Mouse (Mus musculus): ENCODE measurements around the gene Snapin. TPM values are rescaled to one million over a fixed set of nuclear protein-coding genes. Genes with fewer than 3 reads are reported as not detected.

Gene Snapin
- total and polyA plus RNA-seq, 2 experiments from 2014 or later = 48.2 to 80.4 TPM

DNA sequence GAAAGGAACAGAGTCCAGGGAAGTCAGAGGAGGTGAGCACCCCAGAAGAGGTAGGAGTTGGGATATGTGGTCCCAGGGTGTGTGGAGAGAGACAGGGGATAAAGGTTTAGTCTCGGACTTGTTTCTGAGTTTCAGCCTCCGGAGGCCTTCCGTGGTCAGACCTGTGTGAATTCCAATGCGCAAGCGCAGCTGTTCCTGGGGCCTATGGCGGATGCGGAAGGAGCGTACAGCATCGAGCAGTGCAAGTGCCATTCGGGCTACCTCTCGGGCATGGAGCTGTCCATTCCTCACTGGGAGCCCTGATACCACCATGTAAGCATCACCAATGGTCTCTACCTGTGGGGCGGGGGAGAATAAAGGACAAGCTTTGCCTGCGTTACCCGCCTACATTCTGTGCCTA, 35.9 kb downstream of the Snapin start:
- no peak for TF ChIP-seq CTCF (IDR thresholded peaks at IDR 0.05; ENCODE audit: low read depth)
- no peak overlapping the region for H3K4me2 ChIP-seq (ENCODE audit: low read depth)
- no peak overlapping the region for H3K4me3 ChIP-seq (ENCODE audit: low read depth, low read length)
- DNase-seq = no peak
- H3K4me1 ChIP-seq (ENCODE audit: insufficient read depth) = no peaks in the 10 kb centered on the region
- H3K9ac ChIP-seq = no peak overlapping the region
- H3K36me3 ChIP-seq (ENCODE audit: insufficient read depth) = no peaks in the 10 kb centered on the region
- no peaks in the 10 kb centered on the region for H3K27me3 ChIP-seq (ENCODE audit: insufficient read depth, low read length)
- 87% methylated on average over 14 of the region's 14 CpGs for WGBS
- H3K9me3 ChIP-seq (ENCODE audit: low read length) = no peaks in the 10 kb centered on the region
- no peak overlapping the region for H3K27ac ChIP-seq (ENCODE audit: low read depth, low read length)
- ATAC-seq = no peak

GRCm38 (mm10) chr3:90451396-90452095, 39.3 kb downstream of the Snapin start:
- TF ChIP-seq CTCF (IDR thresholded peaks at IDR 0.05; ENCODE audit: low read depth) = no peak
- no peaks in the 10 kb centered on the region for H3K36me3 ChIP-seq (ENCODE audit: insufficient read depth)
- H3K4me3 ChIP-seq (ENCODE audit: low read depth, low read length) = no peak overlapping the region
- 63% methylated on average over 10 of the region's 10 CpGs for WGBS
- H3K9ac ChIP-seq = no peak overlapping the region
- DNase-seq = no peak
- no peaks in the 10 kb centered on the region for H3K27me3 ChIP-seq (ENCODE audit: insufficient read depth, low read length)
- H3K4me2 ChIP-seq (ENCODE audit: low read depth) = no peak overlapping the region
- H3K9me3 ChIP-seq (ENCODE audit: low read length) = no peaks in the 10 kb centered on the region
- 0 out of 2 replicates have a peak, but pooled peaks cover 5% of the 10 kb centered on the region for H3K4me1 ChIP-seq (ENCODE audit: insufficient read depth)
- no peak overlapping the region for H3K27ac ChIP-seq (ENCODE audit: low read depth, low read length)
- ATAC-seq = no peak

DNA sequence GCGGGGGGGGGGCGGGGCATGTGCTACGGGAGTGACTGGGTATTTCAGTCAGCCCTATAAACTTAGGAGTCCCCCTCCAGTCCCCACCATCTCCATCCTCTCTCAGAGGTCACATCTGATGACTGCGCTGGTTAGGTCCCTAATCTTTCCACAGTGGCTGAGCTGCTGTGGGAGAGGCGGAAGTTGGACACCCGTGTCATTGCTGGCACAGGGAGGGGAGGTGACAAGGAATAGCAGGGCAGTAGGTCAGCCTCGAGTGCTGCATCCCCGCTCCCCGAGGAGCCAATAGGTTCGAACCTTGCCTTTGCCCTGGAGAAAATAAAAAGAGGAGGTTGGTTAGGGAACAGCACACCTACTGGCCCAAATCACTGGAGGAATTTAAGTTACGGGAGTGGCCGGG, 40.0 kb downstream of the Snapin start:
- no peak for ATAC-seq
- WGBS = 39% methylated on average over 12 of the region's 12 CpGs

GRCm38 (mm10) chr3:90448626-90449025, 42.2 kb downstream of the Snapin start:
- TF ChIP-seq CTCF (IDR thresholded peaks at IDR 0.05; ENCODE audit: low read depth) = no peak
- Histone ChIP-seq H3K27ac (ENCODE audit: low read depth, low read length) (no peak overlapping the region), H3K36me3 (ENCODE audit: insufficient read depth) (no peaks in the 10 kb centered on the region), H3K4me3 (ENCODE audit: low read depth, low read length) (no peak overlapping the region), H3K4me2 (ENCODE audit: low read depth) (no peak overlapping the region), H3K27me3 (ENCODE audit: insufficient read depth, low read length) (no peaks in the 10 kb centered on the region), H3K9me3 (ENCODE audit: low read length) (no peaks in the 10 kb centered on the region), H3K4me1 (ENCODE audit: insufficient read depth) (peaks cover 13% of the 10 kb centered on the region; the same call in 1 of the 2 replicates), H3K9ac (no peak overlapping the region)
- 26% methylated on average over 6 of the region's 6 CpGs for WGBS
- ATAC-seq (no peak), DNase-seq (no peak)

More for the DNA sequence above, 40.0 kb downstream of the Snapin start:
- no peak overlapping the region for H3K27ac ChIP-seq (ENCODE audit: low read depth, low read length)
- no peak for DNase-seq
- no peaks in the 10 kb centered on the region for H3K36me3 ChIP-seq (ENCODE audit: insufficient read depth)
- no peak for TF ChIP-seq CTCF (IDR thresholded peaks at IDR 0.05; ENCODE audit: low read depth)
- H3K4me2 ChIP-seq (ENCODE audit: low read depth) = no peak overlapping the region
- no peaks in the 10 kb centered on the region for H3K9me3 ChIP-seq (ENCODE audit: low read length)
- H3K4me3 ChIP-seq (ENCODE audit: low read depth, low read length) = no peak overlapping the region
- peaks cover 11% of the 10 kb centered on the region; the same call in 1 of the 2 replicates for H3K4me1 ChIP-seq (ENCODE audit: insufficient read depth)
- no peaks in the 10 kb centered on the region for H3K27me3 ChIP-seq (ENCODE audit: insufficient read depth, low read length)
- no peak overlapping the region for H3K9ac ChIP-seq

DNA sequence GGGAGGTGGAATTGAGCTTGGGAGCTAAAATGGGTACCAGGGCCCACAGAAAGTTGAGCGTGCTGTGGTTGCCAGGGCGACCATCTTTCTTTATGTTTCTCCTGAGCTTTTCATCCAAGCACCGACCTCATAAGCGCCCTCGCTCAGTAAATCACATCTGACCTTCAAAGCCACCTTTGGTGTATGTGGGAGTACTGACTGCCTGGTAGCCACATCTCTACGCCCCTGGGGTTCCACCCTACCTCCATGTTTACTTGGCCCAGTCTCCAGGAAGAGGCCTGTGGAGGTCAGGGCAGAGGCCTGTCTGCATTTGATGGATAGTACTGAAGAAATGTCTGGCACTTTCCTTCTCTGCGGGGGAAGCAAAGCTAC, 43.7 kb downstream of the Snapin start:
- ATAC-seq = no peak

GRCm38 (mm10) chr3:90446389-90447122, 44.3 kb downstream of the Snapin start:
- TF ChIP-seq CTCF (IDR thresholded peaks at IDR 0.05; ENCODE audit: low read depth) = no peak
- peaks cover 13% of the 10 kb centered on the region; the same call in 1 of the 2 replicates for H3K4me1 ChIP-seq (ENCODE audit: insufficient read depth)
- H3K9me3 ChIP-seq (ENCODE audit: low read length) = no peaks in the 10 kb centered on the region
- H3K9ac ChIP-seq = peak overlapping the region; percentile 52
- DNase-seq (peak; percentile 87), ATAC-seq (peak; percentile 93)
- 1% methylated on average over 17 of the region's 17 CpGs for WGBS
- H3K36me3 ChIP-seq (ENCODE audit: insufficient read depth) = no peaks in the 10 kb centered on the region
- H3K4me3 ChIP-seq (ENCODE audit: low read depth, low read length) = peak overlapping the region; percentile 39
- peak overlapping the region; percentile 52 for H3K4me2 ChIP-seq (ENCODE audit: low read depth)
- no peaks in the 10 kb centered on the region for H3K27me3 ChIP-seq (ENCODE audit: insufficient read depth, low read length)
- H3K27ac ChIP-seq (ENCODE audit: low read depth, low read length) = peak overlapping the region; percentile 65

More for the DNA sequence above, 43.7 kb downstream of the Snapin start:
- WGBS = 45% methylated on average over 7 of the region's 7 CpGs
- Histone ChIP-seq H3K9me3 (ENCODE audit: low read length) (no peaks in the 10 kb centered on the region), H3K4me1 (ENCODE audit: insufficient read depth) (peaks cover 13% of the 10 kb centered on the region; the same call in 1 of the 2 replicates), H3K9ac (peak overlapping the region; percentile 52), H3K36me3 (ENCODE audit: insufficient read depth) (no peaks in the 10 kb centered on the region), H3K4me3 (ENCODE audit: low read depth, low read length) (peak overlapping the region; percentile 39), H3K4me2 (ENCODE audit: low read depth) (peak overlapping the region; percentile 52), H3K27ac (ENCODE audit: low read depth, low read length) (peak overlapping the region; percentile 65), H3K27me3 (ENCODE audit: insufficient read depth, low read length) (no peaks in the 10 kb centered on the region)
- no peak for TF ChIP-seq CTCF (IDR thresholded peaks at IDR 0.05; ENCODE audit: low read depth)
- DNase-seq = no peak

All from forebrain, postnatal 0 days (tissue).